Mouse (Mus musculus): ENCODE measurements around the gene Pygo2.
"Not testable (repeated sequence)": the region's sequence is repeated elsewhere in the genome, so short reads cannot be mapped to it uniquely, and the experiment has no call there.

The Pygo2 gene

DNA sequence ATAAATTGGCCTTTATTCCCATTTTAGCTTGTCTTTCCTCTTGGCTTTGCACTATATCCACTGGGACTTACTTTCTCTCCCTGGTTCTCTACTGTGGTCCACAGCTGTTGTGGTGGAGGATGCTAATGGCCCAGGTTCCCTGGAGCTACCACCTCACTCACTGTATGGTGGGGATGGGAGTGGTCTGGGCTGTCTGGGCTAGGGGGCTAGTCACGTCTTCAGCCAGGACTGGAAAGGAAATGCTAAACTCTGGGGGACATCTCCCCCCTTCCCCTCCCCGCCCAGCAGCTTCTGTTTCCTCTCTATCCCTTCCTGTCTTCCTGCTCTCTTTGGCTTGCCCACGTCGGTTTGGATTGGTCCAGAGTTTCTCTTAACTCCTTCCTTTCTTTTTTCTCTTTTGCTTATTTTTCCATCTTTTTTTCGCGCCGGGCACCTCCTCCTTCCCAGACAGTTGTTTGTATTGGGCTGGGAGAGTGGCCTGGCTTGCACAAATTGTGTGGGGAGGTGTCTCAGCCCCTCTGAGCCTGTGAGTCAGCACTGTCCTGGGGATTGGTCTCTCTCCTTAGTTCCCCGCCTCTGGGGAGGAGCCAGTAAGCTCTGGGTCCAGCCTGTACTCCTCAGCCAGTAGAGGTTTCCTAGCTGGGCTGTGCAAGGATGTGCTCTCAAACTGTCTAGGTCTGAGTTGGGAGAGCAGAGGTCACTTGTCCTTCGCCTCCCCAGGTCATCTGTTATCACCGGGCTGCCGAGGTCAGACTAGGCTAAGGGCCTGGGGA is 8.8 kb upstream of the Pygo2 start:
- DNase-seq (ENCODE audit: low spot score) = peak; percentile 66

DNA sequence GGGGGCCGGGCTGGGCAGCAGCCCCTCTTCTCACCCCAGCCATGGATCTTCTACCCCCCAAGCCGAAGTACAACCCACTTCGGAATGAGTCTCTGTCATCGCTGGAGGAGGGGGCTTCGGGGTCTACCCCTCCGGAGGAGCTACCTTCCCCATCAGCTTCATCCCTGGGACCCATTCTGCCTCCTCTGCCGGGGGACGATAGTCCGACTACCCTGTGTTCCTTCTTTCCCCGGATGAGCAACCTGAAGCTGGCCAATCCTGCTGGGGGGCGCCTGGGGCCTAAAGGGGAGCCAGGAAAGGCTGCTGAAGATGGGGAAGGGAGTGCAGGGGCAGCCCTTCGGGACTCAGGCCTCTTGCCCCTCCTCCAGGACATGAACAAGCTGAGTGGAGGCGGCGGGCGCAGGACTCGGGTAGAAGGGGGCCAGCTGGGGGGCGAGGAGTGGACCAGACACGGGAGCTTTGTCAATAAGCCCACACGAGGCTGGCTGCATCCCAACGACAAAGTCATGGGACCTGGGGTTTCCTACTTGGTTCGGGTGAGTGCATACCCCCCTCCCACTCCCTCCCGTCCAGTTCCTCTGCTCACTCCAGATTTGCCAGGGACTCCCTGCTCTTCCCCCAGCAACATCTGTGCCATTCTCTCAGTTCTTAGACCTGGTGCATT is 8.1 kb upstream of the Pygo2 start:
- no peak for DNase-seq (ENCODE audit: low spot score)

DNA sequence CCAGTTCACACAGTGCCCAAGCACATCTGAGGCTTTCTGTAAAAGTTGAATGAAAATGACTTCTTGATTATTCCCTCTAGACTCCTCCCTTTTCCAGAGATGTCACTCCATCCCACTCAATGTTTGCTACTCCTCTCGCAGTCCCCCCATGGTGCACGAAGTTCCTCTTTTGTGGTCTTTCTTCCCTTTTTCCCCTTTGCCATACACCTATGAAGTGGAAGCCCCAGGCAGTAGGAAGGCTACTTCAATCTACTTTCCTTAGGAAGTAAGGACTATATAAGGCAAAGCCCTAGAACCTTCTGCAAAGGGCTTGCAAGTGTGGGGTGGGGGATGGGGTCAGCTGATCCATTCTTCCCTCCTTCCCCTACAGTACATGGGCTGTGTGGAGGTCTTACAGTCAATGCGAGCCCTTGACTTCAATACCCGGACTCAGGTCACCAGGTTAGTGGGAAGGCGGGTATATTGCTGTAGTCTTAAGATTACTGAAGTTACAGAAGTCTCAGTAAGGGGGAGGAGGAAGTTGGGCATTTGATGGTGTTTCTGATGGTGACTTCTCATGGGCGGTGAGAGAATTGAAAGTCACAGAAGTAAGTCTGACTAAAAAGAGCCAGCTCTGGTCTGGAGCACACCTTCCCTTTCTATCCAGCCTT is 7.3 kb upstream of the Pygo2 start:
- no peak for DNase-seq (ENCODE audit: low spot score)

DNA sequence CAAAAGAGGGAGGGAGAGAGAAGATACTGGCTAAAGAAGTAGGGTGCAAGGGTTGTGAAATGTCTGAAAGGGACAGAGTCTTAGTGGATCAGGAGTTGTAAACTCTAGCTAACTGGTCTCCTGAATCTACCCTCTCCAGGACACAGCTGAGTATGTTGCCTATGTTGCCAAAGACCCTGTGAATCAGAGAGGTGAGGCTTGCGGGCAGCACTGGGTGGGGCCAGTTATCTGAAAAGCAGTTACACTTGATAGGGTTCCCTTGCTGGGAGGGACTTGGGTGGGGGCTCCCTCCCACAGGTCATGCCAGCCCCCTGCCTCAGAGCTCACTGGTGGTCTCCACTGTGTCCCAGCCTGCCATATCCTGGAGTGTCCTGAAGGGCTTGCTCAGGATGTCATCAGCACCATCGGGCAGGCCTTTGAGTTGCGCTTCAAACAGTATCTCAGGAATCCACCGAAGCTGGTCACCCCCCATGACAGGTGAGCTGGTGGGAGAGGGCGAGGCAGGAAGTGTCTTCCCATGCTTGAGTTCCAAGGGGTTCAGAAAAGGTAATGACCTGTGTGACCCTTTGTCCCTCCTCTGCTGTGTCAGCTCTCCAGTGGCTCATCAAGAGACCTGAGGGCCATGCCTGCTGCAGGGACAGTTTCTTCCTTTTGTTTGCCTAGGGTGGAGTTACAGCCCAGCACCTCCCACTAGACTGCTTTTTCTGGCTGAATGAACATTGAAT is 5.4 kb upstream of the Pygo2 start:
- no peak for DNase-seq (ENCODE audit: low spot score)

DNA sequence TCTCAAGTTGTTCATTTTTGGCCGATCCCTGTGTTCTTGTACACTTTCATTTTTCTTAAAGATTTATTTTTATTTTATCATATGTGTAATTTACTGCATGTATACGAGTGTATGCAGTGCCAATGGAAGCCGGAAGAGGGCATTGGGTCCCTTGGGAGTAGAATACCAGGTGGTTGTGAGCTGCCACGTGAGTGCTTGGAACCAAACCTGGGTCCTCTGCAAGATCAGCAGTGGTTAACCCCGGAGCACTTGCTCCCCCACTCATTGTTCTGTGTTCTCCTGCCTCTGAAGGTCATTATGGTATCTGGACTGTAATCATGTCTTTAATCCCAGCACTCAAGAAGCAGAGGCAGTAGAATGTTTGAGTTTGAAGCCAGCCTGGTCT is 4.9 kb upstream of the Pygo2 start:
- DNase-seq (ENCODE audit: low spot score) = no peak

DNA sequence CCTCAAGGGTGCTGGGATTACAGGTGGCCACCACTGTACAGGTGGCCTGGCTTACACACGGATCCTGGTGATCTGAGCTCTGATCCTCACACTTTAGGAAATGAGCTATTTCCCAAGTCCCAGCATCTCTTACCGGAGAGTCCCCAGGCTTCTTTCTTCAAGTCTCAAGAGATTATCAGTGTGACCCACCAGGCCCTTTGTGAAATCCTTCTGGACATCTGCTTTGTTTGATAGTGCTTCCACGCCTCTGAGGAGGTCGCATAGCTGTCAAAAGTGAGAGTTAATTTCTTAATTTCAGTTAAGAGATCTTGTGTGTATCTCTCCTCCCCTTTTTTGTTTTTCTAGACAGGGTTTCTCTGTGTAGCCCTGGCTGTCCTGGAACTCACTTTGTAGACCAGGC is 4.1 kb upstream of the Pygo2 start:
- no peak for DNase-seq (ENCODE audit: low spot score)

DNA sequence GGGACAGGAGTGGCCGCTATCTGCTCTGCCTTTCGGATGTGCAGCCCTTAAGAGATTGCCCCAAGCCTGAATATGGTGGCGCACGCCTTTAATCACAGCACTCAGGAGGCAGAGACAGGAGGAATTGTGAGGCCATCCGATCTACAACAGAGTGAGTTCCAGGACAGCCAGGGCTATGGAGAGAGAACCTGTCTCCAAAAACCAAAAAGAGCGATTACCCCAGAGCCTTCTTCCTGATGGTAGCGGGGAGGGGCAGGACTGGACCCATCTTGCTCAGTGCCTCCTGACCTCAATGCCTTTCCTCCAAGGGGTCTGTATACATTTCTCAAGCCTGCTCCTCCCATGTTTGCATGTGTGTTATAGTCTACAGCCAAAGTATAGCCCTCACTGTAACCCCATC is 993 bp upstream of the Pygo2 start:
- DNase-seq (ENCODE audit: low spot score) = not testable (repeated sequence)

DNA sequence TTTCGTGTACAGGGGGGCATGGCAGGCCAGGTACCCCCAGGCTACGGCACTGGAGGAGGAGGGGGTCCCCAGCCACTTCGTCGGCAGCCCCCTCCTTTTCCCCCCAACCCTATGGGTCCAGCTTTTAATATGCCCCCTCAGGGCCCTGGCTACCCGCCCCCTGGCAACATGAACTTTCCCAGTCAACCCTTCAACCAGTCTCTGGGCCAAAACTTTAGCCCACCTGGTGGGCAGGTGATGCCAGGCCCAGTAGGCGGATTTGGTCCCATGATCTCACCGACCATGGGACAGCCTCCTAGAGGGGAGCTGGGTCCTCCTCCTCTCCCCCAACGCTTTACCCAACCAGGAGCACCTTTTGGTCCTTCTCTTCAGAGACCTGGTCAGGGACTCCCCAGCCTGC is 2.6 kb downstream of the Pygo2 start:
- DNase-seq (ENCODE audit: low spot score) = no peak

DNA sequence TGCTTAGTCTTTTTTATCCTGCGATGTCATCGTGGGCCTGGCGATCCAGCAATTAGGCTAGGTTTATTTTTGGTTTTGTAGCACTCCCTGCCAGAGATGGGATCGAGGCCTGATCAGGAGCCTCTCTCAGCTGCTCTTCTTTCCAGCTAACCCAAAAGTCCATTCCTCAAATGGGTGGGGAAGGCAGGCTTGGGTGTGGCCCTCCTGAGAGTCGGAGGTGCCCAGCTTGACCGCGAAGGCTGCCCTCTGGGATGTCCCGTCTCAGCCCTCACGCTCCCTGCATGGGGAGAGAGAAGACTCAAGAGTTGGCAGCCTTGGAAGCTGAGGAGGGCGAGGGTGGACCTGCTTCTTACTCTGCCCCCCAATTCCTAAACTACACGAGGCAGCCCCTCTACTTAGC is 4.5 kb downstream of the Pygo2 start:
- no peak for DNase-seq (ENCODE audit: low spot score)

DNA sequence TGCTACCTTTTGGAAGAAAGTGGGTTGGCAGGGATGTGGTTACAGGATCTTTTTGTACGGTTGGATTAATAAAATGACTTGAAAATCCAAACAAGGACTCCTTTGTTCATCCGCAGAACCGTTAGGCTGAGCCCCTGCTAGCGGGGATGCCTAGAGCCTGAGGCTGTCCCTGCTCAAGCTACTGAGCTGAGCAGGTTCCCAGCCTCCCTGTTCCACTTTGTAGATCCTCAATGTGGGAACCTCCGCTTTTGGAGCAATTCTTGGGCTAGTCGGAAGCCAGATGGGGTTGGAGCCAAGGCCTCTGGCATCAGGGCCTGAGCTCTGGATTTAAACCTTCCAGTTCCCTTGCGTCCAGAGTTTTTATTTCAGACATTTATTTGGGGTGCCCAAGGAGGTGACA is 5.0 kb downstream of the Pygo2 start:
- DNase-seq (ENCODE audit: low spot score) = no peak

DNA sequence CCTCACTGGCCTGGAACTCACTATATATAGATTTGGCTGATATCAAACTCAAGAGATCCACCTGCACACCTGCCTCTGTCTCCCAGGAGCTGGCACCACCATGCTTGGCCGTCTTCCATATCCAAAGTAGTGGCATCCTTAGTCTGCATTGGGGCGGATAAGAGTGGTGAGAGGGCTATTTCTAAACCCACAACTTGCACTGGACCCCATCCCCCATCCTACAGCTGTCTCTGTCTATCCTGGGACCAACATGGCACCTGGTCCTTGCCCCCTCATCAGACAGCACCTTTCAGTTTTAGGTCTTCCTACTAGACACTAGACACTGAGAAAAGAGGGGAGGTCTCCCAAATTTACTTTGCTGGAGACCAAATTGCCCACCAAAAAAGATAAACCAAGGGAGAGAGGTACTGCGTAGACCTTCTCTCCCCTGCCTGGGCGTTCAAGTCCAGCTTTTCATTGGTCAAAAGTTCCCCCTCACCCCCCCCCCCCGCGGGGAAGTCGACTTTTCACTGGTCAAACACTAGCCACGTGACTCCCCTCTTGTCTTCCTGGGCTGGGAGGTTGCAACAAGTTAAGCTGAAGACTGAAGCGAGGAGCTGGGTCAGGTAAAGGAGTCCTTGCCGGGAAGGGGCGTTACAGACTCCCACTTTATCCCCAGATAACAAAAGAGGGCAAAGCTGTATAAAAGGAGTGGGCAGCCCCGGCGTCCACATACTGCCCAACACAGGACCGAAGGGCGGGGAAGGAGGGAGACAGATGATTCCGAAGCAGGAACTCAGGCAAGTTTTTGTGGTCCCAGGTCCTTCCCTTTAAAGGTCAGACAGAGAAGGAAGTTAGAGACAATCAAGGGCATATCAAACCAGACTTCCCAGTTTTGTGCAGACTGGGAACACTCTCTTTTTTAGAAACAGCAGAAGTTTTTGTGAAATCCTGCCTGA is 6.4 kb downstream of the Pygo2 start, which contains the start of gene Pbxip1:
Pbxip1 (plus strand) TSS at position 531 of the 938 bp plus-strand sequence.
- DNase-seq (ENCODE audit: low spot score) = no peak

DNA sequence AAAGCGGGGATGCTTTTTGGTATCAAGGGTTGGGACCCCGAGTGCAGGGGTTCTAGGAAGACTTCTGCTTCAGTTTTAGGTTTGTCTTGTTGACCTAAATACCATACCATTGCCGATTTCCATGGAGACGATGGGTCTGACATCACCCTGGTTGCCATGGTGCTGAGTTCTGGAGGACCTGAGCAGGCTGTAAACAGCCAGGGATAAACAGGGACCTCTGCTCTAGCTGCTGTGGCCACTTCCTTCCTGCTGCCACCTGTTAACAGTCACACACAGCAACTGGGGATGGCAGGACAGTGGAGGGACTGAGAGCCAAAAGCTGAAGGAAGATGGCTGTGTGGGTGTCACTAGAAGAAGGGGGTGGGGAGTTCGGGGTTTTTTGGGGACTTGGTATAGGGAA is 7.3 kb downstream of the Pygo2 start:
- DNase-seq (ENCODE audit: low spot score) = no peak

DNA sequence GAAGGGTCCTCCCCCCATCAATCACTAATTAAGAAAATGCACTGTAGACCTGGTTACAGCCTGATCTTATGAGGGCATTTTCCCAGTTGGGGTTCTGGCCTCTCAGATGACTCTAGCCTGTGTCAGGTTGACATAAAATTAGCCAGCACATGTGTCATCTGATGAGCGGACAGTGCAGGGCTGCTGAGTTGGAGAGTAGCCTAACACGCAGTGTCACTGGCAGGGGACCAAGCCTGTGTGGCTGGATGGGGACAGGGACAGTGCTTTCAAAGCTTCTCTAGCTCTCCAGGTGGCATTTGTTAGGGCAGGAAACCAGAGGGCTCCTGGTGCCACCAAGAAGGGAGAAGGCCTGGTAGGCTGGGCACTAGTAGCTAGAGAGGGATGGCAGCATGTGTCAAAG is 10.7 kb downstream of the Pygo2 start:
- no peak for DNase-seq (ENCODE audit: low spot score)

DNA sequence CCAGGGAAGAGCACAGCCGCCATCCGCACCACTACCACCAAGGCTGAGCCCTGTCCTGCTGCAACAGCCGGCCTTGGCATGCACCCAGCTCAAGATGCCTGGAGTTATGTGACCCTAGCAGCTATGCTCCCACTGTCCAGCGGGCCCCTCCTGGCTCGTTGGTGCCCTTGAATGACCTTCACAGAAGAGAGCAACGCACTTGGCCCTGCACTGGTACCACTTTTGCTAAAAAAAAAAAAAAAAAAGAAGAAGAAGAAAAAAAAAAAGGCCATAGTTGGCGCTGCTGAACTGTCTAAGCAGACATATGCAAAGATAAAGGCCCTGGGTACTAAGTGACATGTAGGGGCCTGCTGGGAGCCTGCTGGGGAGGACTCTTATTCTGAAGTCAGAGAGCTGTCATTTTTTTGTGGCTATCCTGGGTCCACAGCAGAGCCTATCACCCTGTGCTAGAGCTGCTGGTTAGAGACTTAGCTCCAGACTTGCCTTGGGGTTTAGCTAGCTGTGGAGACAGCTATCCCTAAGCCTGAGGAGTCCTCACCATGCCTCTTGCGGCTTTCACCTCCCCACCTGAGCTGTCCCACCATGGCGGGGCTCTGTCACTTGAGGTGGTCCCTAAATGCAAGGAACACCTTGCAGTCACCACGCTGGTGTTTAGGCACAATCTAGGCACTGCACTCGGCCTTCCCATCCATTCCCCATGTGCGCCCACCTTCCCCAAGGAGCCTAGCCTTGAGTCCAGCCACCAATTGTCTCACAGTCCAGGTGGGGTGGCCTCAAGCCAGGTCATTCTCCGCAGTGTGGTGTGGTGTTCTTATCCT is 18.9 kb downstream of the Pygo2 start:
- DNase-seq (ENCODE audit: low spot score) = no peak

DNA sequence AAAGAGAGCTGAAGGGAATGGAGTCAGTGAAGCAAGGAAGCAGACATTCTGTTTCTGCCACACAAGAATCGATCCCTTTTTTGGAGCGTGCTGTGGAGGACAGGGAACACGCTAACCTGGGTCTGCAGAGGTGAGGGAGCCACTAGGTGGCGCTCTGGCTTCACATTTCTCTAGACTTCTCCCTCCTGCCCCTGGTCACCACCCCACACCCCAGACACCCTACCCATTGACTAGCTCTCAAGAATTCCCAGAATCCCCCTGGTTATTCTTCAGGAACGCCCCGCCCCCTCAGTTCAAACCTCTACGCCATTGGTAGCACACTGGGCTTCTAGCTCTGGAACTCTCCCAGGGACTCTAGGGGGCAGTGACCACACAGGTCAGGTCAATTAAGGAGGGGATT is 19.5 kb downstream of the Pygo2 start:
- no peak for DNase-seq (ENCODE audit: low spot score)

DNA sequence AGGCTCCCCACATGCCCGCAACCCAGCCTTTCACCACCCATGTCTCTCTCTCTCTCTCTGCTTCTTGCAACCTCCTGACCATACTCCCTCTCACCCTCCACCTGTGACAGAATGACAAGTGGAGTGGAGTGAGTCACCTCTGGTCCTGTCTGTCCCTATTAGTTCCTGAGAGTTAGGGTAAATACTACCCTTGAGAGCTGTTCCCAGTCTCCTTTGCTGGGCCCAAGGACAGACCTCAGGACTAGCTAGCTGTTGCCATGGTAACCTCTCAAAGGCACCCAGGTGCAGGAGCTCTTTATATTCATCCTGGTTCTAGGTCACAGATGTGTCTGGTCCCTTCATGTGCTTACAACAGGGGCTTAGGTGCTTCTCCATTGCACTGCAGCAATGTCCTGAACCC is 21.9 kb downstream of the Pygo2 start:
- no peak for DNase-seq (ENCODE audit: low spot score)

DNA sequence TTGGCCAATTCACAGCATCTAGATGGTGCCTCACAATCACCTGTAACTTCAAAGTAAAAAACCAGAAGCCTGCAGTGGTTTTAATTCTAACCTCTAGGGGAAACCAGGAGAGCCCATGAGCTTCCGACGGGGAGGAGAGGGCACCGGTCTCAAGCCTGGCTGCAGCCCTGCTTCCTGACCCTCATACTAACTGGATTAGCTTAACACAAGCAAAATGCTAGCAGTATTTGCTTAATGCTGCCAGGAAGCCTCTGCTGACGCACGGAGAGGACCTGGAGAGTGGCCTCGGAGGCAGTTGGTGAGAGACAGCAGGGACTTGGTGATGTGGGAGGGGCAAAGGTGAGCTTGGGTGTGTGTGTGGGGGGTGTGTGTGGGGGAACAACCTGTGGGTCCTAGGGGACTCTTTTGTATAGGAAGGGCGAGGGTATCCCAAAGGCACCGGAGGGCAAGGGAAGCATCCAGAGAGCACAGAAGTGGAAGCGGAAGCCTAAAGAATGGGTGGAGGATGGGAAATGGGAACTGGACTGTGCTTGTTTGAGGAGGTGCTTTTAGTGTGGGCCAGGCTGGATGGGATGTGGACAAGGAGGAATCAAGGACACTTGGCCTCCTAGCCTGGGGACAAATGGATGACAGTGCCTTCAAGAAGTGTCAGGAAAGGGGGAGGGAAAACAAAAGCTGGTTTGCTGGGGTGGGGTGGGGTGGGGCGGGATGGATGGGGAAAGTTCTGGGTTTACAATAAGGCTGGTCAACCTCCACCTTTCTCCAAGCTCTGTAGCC is 24.6 kb downstream of the Pygo2 start, which contains the start of gene Pmvk:
Pmvk (plus strand) TSS at position 141 of the 777 bp plus-strand sequence.
- DNase-seq (ENCODE audit: low spot score) = no peak

DNA sequence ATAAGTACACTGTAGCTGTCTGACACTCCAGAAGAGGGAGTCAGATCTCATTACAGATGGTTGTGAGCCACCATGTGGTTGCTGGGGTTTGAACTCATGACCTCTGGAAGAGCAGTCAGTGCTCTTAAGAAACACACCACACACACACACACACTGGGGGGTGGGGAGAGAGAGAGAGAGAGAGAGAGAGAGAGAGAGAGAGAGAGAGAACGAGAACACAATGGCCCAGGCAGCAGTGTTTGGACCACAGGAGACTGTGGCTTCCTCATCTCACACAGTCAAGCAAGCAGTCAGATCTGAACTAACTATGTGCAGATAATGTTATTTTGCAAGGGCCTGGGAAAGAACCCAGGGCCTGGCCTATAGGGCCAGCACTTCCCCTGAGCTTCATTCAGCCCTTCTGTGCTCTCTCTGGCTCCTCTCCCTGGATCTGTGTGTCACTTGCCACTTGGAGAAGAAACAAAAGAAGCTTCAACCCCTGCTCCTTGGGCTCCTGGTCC is 25.8 kb downstream of the Pygo2 start:
- no peak for DNase-seq (ENCODE audit: low spot score)
